Mouse (Mus musculus) heart, adult 2 months (tissue): ENCODE results near the gene Madd.

Experiments used
- CTCF ChIP-seq: fragments of 200-600 bp; IDR thresholded peaks from 2 replicates; pipeline ENCODE4 v1.8.1; 2022; ENCODE audit warnings: antibody characterized with exemption, mild to moderate bottlenecking, moderate library complexity
- EP300 ChIP-seq: fragments of 200-500 bp; IDR thresholded peaks from 2 replicates; pipeline ENCODE4 v1.6.1; 2011; ENCODE audit warnings: low read depth, low read length, control low read depth; ENCODE audit not compliant: insufficient read depth
- POLR2A ChIP-seq: fragments of 200-500 bp; IDR thresholded peaks from 2 replicates; pipeline ENCODE4 v1.6.1; 2011; ENCODE audit warnings: mild to moderate bottlenecking, low read depth, low read length, control low read depth; ENCODE audit not compliant: insufficient read depth

DNA sequence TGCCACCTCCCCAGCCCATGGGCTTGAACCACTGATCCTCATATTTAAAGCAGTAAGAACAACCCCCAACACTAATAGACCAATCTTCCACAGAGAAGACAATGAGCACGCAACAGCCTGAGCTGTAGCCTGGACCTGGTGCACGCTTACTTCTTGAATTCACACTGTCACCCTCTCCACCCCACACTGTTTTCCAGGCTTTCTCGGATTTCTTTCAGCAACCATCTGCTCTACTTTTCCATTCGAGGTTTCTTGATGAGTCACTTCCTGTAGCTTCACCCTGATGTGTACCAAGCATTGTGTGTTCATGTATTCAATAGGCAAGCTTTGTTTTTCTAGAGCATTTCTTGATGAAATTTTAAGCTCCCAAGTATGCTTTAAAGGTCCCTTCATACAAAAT is 3.8 kb upstream of the Madd start:
- no peak for TF ChIP-seq CTCF
- TF ChIP-seq POLR2A: no peak
- no peak for TF ChIP-seq EP300
